Mouse (Mus musculus) 3T3-L1 (cell line): ENCODE results near the gene Adi1.

ENCODE experiments used
- DNase-seq: peaks from one replicate; pipeline ENCODE4 v3.0.0-alpha.2; 2015; ENCODE audit warnings: low read depth, low spot score

Adi1 gene

DNA sequence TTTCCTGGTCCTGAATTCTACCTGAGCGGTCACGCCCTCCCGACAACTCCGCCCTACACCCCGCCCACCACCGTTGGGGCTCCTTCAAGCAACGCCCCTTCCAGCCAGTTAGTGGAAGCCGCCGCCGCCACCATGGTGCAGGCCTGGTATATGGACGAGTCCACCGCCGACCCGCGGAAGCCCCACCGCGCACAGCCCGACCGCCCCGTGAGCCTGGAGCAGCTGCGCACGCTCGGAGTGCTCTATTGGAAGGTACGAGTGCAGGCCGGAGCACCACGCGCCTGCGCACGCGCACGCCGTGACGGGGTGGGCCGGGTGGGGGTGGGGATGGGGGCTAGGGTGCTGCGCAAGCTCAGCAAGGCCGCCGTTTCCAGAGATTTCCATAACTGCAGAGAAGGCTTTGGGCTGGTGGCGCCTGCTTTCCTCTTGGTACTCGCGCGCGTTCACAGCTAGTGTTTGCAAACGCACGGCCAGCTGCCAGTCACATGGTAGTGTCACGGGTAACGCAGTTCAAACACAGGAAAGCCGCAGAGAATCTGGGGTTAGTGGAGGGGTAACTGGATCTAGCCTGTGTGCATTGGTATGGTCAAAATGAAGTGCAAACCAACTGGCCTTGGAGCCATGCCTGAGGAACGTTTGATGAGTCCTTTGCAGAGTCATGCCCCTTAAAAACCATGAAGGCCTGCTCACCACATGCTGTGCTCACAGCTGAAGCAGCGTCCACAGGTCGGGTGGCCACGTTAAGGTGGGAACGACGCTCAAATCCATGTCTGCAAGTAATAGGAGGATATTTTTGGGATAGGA, at the start of gene Adi1:
Adi1 (plus strand) TSS at position 111 of the 804 bp plus-strand sequence.
- DNase-seq, result peak; percentile 81

DNA sequence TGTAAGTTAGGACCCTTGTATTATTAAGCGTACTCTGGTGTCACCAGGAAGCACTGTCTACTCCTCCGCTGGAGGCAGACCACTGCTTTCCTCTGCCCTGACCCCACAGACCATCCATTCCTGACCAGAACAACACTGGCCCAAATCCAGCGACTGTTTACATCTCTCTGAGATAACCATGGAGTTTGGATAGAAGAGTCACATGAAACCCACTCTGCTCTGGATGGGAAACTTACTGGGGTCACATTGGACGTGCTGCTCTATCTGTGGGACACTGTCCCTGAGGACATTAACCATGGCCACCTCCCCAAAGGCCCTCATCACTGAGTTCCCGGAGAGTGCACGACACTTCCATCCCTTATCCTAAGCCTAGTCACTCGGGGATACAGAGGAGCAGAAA, 49.6 kb upstream of the Adi1 start:
- DNase-seq, result no peak

DNA sequence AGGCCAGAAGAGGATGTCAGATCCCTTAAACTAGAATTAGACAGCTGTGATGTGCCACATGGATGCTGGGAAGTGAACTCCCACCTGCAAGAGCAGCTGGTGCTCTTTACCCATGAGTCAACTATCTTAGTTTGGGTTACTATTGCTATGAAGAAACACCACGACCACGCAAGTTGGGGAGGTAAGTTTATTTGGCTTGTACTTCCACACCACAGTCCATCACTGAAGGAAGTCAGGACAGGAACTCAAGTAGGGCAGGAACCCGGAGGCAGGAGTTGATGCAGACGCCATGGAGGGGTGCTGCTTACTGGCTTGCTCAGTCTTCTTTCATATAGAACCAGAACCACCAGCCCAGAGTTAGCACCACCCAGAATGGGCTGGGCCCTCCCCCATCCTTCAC, 47.9 kb upstream of the Adi1 start:
- DNase-seq, result no peak

GRCm38 (mm10) chr12:28628436-28628835, 46.6 kb upstream of the Adi1 start:
- DNase-seq, result no peak

GRCm38 (mm10) chr12:28635058-28635534, 39.9 kb upstream of the Adi1 start:
- DNase-seq, result no peak

GRCm38 (mm10) chr12:28635535-28636476, 39.2 kb upstream of the Adi1 start, which contains the start of gene Rps7:
TSS of gene Rps7 (minus strand) at chr12:28635953.
- peak; percentile 95 for DNase-seq

DNA sequence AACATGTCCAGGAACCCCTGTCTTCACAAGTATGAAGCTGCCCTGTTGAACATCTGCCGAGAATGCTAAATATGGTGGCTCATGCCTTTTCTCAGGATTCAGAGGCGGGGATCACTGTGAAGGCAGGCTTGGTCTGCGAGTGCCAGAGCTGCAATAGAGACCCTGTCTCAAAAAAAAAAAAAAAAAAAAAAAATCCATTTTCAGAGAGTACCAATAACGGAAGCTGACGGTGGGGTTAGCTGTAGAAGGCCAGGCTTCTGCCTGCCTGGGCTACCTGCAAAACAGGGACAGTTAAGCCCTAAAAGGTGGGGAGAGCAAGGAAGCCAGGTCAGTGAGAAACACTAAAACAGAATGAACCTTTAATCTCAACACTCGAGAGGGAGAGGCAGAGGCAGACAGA, 38.5 kb upstream of the Adi1 start:
- no peak for DNase-seq

- no peak for DNase-seq
Measured at GRCm38 (mm10) chr12:28638778-28639177, 36.3 kb upstream of the Adi1 start.

DNA sequence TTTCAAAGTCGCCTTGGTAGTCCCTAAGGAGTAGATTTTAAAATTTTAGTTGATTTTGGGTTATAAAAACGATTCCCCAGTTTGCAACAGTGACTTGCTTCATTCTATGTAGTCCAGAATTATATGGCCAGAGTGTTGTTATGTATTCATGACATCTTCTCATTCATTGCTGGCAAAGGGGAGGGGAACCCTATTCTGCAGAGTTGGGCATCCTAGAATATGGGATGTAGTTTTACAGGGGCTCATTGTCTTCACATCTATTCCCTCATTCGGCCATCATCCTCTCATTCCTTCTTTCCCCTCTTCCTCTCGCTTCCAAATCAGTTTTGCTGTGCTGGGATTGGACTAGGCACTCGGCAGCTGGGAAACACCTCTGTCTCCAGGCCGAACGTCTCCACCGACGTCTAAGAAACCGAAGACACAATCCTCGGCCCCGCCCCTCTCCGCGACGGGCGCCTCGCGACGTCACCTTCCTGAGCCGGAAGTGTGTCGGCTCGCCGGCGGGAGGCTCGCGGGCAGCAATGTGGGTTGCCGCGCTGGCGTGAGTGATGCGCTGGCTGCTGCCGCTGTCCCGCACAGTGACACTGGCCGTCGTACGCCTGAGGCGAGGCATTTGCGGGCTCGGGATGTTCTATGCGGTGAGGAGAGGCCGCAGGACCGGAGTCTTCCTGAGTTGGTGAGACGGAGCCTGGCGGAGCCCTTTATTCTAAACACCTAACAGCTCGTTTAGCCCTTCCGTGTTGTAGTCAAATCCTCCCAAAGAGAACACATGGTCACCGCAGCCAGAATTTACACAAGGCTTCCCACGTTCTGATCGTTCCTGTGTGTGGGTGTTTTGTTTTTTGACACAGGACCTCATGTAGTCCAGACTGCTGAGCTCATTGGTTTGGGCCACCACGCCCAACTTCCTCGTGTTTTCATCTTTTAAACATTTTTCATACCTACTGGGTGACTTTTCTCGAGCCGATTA, 25.6 kb upstream of the Adi1 start, which contains the start of gene Rnaseh1:
Rnaseh1 (plus strand) TSS at position 462 of the 970 bp plus-strand sequence.
- peak; percentile 90 for DNase-seq

DNA sequence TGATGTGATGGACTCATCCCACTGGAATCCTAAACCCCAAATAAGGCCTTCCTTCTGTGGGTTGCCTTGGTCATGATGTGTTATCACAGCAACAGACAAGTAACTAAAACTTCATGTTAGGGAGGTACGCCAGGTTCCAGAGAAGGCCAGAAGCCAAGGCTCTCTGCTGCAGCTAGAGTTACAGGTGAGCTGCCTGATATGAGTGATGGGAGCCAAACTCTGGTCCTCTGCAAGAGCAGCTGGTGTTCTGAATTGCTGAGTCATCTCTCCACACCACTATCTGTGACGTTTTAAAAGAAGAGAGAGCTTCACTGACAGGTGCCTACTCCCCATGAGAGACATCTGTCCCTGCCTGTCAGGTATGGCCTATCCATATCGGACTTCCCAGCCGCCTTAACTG, 12.4 kb upstream of the Adi1 start:
- DNase-seq, result no peak

- no peak for DNase-seq
Measured at GRCm38 (mm10) chr12:28666734-28667133, 8.3 kb upstream of the Adi1 start.

DNA sequence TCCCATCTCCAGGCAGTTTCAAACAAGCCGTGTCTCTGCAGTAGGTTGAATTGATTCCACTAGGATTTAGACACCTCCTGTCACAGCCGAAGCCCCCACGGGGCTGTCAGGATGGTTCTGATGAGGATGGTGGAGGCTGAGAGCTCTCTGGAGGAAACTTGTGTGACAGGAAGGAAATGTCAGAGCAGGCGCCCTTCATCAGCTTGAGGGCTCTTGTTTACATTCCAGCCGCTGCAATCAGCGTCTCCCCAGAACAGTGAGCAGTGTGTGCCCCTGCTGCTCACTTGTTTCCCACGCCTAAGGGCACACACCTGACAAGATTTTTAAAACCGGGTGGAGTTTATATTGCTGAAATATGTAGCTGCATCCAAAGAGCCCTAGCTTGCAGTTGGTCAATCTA, 7.7 kb upstream of the Adi1 start:
- no peak for DNase-seq

GRCm38 (mm10) chr12:28674038-28674720, 852 bp upstream of the Adi1 start:
- peak; percentile 34 for DNase-seq

DNA sequence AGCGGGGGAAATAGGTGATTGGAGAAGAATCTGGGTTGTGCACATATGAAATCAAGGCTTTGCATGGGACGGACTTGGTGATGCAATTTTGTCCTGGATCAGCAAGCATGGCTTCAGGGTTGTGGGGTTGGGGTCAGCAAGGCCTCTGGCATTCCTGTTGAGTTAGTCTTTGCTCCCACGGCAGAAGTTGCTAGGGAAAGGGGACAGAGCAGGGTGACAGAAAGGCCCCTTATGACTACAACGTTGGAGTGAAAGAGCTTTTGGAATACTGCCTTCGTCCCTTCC, 836 bp downstream of the Adi1 start:
- DNase-seq, result peak; percentile 76

DNA sequence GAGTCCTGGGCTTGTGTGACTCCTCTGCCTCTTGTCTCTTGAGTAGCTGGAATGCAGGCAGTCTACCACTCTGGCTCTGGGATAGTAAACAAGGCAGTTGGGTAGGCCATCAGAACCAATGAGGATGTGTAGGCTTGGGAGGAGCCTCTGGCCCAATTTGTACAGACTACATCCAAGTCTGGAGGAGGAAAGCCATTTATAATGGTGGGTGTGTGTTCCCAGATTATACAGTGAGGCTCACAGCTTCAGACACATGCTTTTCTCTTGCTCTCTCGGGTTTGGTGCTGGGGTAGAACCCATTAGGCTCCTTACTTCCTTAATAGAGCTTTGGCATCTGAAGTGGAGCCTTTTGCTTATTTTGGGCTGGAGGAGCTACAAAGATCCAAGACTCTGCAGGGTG, 9.6 kb downstream of the Adi1 start:
- no peak for DNase-seq

DNA sequence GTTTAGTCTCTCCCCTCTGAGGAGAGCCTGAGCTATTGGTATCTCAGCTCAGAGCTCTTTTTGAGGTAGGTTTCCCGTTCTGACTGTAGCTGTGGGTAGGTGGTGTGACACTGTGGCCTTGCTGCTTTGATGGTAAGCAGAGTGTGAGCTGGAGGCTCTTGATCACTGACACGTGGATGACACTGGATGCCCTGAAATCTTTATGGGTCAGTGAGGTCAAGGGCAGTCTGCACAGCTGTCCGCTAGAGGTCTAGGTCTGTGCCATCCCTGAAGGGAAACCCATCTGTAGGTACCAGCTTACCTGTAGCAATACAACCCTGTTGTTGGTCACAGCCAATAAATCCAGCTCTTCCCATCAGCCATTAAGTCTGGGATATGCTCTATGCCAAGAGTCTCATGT, 10.7 kb downstream of the Adi1 start:
- no peak for DNase-seq

DNA sequence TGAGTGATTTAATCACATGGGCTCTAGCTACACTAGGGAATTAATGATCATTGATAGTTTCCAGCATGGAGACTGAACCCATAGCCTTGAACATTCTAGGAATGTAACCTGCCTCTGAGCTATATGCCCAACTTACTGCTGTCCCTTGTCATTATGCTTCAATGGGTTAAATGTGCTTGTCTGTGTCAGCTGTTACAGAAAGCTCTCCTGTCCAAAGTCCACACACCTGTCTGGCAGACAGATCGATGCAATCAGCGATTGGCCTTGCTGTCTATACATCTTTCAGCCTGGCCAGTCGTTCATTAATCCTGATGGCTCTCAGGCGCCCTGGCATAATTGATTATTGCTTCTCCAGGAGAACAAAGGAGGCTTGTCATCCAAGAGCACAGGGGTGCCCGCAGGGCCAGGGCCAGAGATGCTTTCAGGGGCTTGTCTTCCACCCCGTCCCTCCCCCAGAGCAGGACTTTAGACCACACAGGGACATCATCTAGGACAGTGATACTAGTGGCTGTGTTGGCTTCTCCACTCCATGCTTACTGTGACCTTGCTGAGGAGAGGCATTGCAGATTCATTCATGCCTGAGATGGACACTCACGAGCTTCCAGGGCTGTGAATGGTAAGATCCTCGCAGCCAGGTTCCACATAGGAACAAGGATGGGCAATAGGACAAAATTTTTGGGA, 11.3 kb downstream of the Adi1 start:
- no peak for DNase-seq

DNA sequence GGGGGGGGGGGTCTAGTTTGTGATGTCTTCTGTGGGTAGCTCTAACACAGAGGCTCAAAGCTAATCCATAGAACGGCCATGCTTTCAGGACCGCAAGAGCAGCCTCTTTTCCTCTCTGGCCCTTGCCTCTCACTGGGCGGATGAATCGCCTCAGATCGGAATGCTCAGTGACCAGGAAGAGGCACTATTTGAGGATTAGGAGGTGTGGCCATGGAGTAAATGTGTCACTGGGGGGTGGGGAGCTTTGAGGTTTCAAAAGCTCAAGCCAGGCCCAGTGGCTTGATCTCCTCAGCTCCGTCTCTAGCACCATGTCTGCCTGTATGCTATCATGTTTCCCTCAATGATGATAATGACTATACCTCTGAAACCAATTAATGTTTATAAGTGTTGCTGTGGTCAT, 14.0 kb downstream of the Adi1 start:
- DNase-seq, result peak; percentile 31

DNA sequence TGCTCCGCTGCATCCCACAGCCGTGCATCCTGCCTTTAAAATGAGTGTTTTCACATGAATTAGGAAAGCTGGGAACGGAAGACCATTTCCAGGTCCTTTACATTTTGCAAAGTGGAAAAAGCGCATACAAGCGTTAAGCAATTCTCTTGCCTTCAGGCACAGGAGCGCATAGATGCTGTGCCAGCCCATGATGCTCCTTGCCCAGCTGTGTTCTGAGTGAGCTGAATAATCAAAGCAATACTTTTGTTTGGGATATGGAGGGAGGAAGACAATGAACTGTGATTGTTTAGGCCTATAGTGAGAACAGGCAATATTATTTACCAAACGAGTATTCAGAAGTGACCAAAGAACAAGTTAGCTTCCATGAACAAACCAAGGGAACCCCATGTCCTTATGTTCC, 15.7 kb downstream of the Adi1 start:
- DNase-seq, result no peak

GRCm38 (mm10) chr12:28693738-28694137, 18.7 kb downstream of the Adi1 start:
- DNase-seq, result no peak
